Mouse (Mus musculus) bone marrow macrophage, adult 2 months (primary cell): ENCODE results near the gene 1700011L22Rik. TPM values are rescaled to one million over a fixed set of nuclear protein-coding genes. Genes with fewer than 3 reads are reported as not detected.
A peak's percentile ranks its signal among the peaks of the same experiment; 100 is the strongest.

Experiments
- H3K27ac ChIP-seq: 2 replicates; pipeline ENCODE4 v1.5.1; 2012; ENCODE audit warnings: low read depth, low read length; ENCODE audit not compliant: insufficient read depth
- H3K4me1 ChIP-seq: 2 replicates; pipeline ENCODE4 v1.6.1; 2012; ENCODE audit warnings: low read length; ENCODE audit not compliant: control insufficient read depth, insufficient read depth
- H3K4me3 ChIP-seq: 2 replicates; pipeline ENCODE4 v1.5.1; 2012; ENCODE audit warnings: mild to moderate bottlenecking, low read length, moderate library complexity; ENCODE audit not compliant: insufficient read depth
- CTCF ChIP-seq: IDR thresholded peaks from 2 replicates; pipeline ENCODE4 v1.5.1; 2012; ENCODE audit warnings: low read depth, mild to moderate bottlenecking, low read length, moderate library complexity
- POLR2A ChIP-seq: IDR thresholded peaks from 2 replicates; pipeline ENCODE4 v1.6.1; 2012; ENCODE audit warnings: mild to moderate bottlenecking, low read depth, low read length, borderline replicate concordance
- polyA plus RNA-seq: library from polyadenylated mRNA; stranded (reverse); fragments of >200 nt; gene quantifications from 2 replicates; pipeline ENCODE4 v1.2.4, GENCODE M21; 2012; ENCODE audit not compliant: missing spikeins, insufficient read depth, insufficient read length

Gene 1700011L22Rik
- polyA plus RNA-seq, 1 experiment: not detected

GRCm38 (mm10) chr8:79185488-79185887 is 62.9 kb downstream of the 1700011L22Rik start:
- no peak overlapping the region for H3K4me3 ChIP-seq
- H3K4me1 ChIP-seq: no peaks in the 10 kb centered on the region
- H3K27ac ChIP-seq: no peak overlapping the region
- TF ChIP-seq CTCF (no peak), POLR2A (no peak)

GRCm38 (mm10) chr8:79179678-79180077 is 68.7 kb downstream of the 1700011L22Rik start:
- H3K27ac ChIP-seq: no peak overlapping the region
- TF ChIP-seq POLR2A: no peak
- TF ChIP-seq CTCF: no peak
- H3K4me3 ChIP-seq: no peak overlapping the region
- no peaks in the 10 kb centered on the region for H3K4me1 ChIP-seq

- Histone ChIP-seq H3K4me1 (no peaks in the 10 kb centered on the region), H3K27ac (no peak overlapping the region), H3K4me3 (no peak overlapping the region)
- TF ChIP-seq POLR2A: no peak
- TF ChIP-seq CTCF: no peak
These were observed 72.4 kb downstream of the 1700011L22Rik start for GRCm38 (mm10) chr8:79175991-79176390.

- TF ChIP-seq CTCF: no peak
- TF ChIP-seq POLR2A: no peak
- Histone ChIP-seq H3K27ac (no peak overlapping the region), H3K4me1 (no peaks in the 10 kb centered on the region), H3K4me3 (no peak overlapping the region)
These were observed 74.8 kb downstream of the 1700011L22Rik start for GRCm38 (mm10) chr8:79173606-79174005.

- no peak for TF ChIP-seq POLR2A
- no peak for TF ChIP-seq CTCF
- Histone ChIP-seq H3K4me1 (peaks cover 39% of the 10 kb centered on the region), H3K27ac (no peak overlapping the region), H3K4me3 (no peak overlapping the region)
These were observed 83.1 kb downstream of the 1700011L22Rik start for GRCm38 (mm10) chr8:79165276-79165675.

GRCm38 (mm10) chr8:79164336-79164735 is 84.0 kb downstream of the 1700011L22Rik start:
- no peak overlapping the region for H3K27ac ChIP-seq
- TF ChIP-seq POLR2A: no peak
- H3K4me3 ChIP-seq: no peak overlapping the region
- H3K4me1 ChIP-seq: peaks cover 47% of the 10 kb centered on the region

GRCm38 (mm10) chr8:79162533-79163308 is 85.6 kb downstream of the 1700011L22Rik start:
- H3K27ac ChIP-seq: peak overlapping the region; percentile 85
- peaks cover 48% of the 10 kb centered on the region for H3K4me1 ChIP-seq
- TF ChIP-seq POLR2A (no peak), CTCF (no peak)
- H3K4me3 ChIP-seq: no peak overlapping the region; the same call in 1 of the 2 replicates

- Histone ChIP-seq H3K27ac (peak overlapping the region; percentile 85), H3K4me3 (no peak overlapping the region), H3K4me1 (peaks cover 48% of the 10 kb centered on the region)
- no peak for TF ChIP-seq CTCF
- TF ChIP-seq POLR2A: no peak
These were observed 87.1 kb downstream of the 1700011L22Rik start for GRCm38 (mm10) chr8:79161172-79161778.

Other genes starting within 250 kb of the 1700011L22Rik start
- gene Zfp827, start 220.1 kb downstream of the 1700011L22Rik start, polyA plus RNA-seq: 0.16 and 0.20 TPM in 2 replicates
- 6.8 and 8.7 TPM in 2 replicates for gene Mmaa, start 46.4 kb upstream of the 1700011L22Rik start, polyA plus RNA-seq
- 25.5 and 26.0 TPM in 2 replicates for gene Smad1, start 150.9 kb upstream of the 1700011L22Rik start, polyA plus RNA-seq